Mouse (Mus musculus) embryo, embryonic 11 days (tissue): ENCODE data around the gene 1700092M07Rik.

ENCODE experiments used
- DNase-seq: peaks from one replicate; pipeline ENCODE4 v3.0.0-alpha.2; 2015

1700092M07Rik gene

DNA sequence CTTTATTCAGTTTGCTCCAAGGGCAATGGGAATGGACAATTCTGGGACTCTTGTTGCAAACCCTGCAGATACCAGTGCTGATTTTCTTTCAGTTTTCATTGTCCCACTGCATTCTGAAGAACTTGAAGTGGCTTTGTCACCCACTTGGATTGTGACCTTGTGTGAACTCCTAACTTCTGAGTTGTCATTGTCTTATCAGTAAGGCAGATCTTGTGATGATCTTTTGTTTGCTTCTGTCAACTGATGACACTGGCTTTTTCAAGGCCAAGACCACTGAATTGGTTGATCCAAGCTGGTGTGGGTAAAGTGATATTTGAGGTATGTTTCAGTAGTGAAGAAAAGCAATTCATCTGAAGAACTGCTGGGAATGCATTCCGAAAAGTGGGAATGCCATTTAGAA is 4.9 kb downstream of the 1700092M07Rik start:
- DNase-seq, result no peak

DNA sequence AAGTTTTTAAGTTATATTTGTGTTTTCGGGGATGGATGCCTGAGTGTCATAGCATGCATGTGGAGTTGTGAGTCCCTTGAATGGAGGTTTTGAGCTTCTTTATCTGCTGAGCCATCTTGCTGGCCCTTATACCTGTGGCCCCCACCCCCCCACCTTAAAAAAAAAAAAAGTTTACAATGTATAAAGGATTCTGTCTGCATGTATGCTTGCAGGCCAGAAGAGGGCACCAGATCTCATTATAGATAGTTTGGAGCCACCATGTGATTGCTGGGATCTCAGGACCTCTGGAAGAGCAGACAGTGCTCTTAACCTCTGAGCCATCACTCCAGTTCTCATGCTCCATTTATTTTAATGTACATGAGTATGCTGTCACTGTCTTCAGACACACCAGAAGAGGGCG is 6.8 kb downstream of the 1700092M07Rik start:
- peak; percentile 26 for DNase-seq

DNA sequence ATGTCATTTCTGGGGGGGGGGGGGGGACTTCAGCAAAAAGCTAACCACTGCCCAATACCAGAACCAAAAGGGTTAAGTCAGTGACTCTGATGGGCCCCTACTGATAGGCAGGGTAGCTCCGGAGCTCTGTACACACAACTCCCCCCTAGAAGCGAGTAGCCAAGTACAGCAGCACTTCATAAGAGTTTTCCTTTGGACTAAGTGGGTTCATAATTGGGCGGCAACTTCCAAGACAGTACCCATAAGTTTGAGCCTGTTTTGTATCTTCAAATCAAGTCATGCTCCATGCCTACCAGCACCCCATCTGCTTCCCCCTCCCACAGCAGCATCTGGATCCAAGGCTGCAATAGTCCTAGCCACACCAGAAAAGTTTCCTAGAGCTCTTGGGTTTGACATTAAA is 15.1 kb downstream of the 1700092M07Rik start:
- no peak for DNase-seq

DNA sequence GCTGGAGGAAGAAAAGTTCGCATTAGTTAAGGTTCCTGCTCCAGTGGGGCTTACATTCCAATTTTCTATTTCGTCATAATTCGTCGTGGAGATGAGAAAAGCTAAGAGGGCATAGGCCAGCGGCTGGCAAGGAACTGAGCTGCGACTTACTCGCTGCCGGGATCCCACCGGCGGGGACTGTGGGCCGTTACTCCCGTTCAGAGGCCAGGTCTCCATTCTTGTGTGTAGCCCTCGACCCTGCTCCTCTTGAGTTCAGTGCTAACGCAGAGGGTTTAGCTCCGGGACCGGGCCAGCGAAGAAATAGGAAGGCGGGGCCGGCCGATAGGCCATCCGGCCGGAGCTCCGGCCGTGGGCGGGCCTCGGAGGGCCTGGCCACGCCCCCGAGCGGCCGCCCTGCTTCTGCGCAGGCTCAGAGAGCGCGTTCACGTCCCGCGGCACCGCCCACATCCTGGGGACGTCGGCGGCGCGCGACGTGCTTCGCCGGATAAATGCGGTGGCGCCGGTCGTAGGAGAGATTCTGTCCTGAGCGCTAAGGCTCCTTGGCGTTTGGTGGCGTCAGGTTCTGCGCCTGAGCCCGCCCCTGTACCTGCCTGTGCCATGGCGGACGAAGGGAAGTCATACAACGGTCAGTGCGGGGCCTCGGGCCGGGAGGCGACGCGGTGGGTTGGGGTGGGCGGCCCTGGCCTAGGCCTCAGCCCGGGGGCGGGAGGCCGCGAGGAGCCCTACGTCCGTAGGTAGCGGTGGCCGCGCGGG is 16.3 kb downstream of the 1700092M07Rik start, which contains the start of gene Nxf1:
Gene Nxf1, plus strand, starts transcription at position 439 of the 753 bp plus-strand sequence.
- peak; percentile 99 for DNase-seq

DNA sequence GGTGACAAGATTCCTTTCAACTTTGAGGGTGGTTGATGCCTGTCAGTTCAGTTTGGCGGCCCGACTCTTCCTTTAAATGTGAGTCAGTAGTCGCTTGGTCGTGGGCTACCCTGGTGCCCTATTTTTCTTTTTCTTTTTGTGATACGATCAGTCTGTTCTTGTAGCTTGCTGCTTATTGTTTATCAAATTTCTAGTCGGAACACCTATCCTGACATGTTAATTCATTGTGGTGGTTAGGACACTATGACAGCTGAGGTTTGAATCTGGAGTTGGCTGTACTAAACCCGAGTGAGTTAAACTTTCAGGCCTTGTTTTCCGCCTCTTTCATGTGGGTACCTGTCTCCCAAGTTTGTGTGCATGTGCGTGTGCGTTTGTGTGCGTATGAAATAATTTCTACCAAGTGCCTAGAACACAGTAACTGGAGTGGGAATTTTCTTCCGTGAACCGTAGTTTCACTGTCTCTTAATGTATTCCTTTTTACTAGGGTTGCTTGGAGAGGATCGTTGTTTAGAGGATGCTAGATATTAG is 17.0 kb downstream of the 1700092M07Rik start:
- DNase-seq, result no peak

DNA sequence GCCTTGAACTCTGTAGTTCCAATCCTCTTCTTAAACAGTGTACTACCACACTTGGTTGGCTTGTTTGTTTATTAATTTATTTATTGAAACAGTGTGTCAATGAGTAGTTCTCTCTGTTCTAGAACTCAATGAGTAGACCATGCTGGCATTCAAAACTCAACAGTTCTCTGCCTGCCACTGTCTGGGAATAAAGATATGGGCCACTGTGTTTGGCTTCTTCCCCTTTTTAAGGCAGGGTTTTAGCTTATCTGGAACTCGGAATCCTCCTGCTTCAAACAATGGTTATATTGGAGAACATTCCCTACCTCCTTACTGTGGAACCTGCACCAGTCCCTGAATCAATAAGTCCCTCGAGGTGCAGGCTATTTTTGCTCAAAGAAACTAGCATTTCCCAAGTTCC is 18.4 kb downstream of the 1700092M07Rik start:
- no peak for DNase-seq

DNA sequence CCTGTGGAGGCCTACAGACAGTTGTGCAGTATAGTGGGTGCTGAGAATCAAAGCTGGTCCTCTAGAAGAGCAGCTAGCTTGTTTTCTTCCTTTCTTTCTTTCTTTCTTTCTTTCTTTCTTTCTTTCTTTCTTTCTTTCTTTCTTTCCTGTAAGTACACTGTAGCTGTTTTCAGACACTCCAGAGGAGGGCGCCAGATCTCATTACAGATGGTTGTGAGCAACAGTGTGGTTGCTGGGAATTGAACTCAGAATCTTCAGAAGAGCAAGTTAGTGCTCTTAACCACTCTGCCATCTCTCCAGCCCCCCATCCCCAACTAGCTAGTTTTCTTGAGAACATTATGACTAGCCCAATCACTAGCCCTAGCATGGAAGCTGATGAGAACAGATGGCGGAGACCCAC is 20.2 kb downstream of the 1700092M07Rik start:
- DNase-seq, result no peak

DNA sequence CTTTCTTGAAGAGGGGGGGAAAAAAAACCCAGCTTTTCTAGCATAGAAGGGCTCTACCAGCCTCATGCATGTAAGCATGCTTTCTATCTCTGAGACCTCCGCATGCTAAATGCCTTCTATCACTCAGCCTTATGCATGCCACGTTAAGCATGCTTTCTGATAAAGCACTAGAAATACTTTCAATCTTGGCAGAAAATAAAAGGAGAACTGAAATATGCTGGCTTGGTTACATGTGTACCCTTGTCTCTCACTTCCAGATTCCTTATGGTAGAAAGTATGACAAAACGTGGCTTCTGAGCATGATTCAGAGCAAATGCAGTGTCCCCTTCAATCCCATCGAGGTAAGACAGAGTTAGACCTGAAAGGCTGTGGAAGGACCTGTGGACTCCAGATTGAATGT is 22.8 kb downstream of the 1700092M07Rik start:
- DNase-seq, result no peak

DNA sequence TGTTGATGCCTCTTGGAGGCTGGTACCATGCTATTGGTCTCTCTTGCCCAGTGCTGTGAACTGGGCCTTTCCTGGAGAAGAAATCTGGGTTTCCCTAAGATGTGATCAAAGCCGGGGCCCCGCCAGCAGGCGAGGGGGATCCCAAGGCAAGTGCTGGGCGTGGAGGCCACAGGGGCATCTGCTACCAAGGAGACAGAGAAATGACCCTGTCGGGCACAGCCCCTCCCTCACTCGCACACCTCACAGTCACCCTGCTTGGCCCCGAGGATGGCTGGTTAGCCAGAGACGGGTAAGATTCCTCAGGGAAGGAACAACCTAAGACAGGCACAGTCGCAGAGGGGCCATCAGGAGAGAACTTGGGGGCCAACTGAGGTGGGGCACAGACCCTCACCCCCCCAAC is 25.0 kb downstream of the 1700092M07Rik start:
- no peak for DNase-seq

DNA sequence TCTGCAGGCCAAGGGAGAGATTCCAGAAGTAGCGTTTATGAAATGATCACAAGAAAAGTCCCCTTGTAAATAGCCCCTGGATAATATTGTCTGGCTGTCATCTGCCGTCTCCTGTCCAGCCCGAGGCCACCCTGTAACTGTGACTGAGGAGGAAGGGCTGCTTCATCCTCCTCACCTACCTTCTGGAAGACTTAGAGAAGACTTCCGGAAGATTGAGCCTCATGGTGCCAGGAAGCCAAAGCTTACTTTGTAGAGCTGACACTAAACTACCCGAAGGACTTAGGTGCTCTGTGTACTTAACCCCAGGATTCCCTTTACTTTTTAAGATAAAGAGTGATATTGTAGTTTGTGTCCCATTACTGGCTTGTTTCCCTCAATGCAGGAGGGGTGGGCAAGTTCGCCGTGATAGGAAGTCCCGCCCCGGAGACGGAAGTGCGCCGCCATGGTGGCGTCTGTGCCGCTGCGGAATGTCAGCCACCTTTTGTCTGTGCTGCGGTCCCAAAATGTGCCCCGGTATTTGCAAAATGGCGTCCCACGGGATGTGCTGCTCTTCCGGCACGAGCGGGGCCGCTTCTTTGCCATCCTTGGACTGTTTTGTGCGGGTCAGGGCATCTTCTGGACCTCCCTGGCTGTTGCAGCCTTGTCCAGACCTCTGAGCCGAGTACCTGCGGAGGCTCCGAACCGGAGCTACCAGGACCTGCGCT is 30.2 kb downstream of the 1700092M07Rik start, which contains the start of gene Tmem223:
Gene Tmem223, plus strand, starts transcription at position 430 of the 704 bp plus-strand sequence.
- DNase-seq, result peak; percentile 87

DNA sequence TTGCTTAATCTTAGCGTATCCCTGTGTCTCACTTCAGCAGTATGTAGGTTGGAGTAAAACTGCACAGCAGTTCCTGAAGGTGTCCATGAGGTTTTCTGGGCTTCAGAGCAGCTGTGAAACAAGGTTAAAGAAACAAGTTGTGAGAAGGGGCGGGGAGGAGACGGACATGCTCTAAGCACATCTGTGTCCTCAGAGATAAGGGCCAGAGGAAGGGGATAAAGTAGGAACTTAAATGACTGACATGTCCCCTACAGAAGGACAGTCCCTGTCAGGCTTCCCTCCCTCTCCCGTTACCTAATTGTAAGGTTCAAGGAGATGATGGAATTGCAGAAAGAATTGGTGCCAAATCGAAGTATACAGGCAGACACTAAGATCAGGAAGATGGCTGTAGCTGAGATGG is 32.5 kb downstream of the 1700092M07Rik start:
- DNase-seq, result no peak

DNA sequence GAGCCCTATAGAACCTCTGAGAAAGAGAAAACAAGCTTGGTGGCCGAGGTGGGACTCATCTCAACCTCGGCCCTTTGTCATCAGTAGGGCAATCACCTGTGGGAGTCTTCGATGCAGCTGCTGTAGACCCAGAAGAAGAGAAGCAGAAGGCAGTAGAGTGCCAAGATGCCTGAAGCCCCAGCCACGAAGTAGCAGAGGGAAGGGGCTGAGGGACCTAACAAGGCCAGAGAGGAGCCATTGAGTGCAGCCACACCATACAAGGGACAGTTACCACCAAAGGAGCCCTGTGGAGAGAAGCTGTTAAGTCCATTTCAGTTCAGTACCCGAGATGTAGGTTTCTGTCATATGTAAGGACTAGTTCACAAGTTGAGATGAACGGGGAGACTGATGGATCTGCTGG is 32.9 kb downstream of the 1700092M07Rik start:
- no peak for DNase-seq

DNA sequence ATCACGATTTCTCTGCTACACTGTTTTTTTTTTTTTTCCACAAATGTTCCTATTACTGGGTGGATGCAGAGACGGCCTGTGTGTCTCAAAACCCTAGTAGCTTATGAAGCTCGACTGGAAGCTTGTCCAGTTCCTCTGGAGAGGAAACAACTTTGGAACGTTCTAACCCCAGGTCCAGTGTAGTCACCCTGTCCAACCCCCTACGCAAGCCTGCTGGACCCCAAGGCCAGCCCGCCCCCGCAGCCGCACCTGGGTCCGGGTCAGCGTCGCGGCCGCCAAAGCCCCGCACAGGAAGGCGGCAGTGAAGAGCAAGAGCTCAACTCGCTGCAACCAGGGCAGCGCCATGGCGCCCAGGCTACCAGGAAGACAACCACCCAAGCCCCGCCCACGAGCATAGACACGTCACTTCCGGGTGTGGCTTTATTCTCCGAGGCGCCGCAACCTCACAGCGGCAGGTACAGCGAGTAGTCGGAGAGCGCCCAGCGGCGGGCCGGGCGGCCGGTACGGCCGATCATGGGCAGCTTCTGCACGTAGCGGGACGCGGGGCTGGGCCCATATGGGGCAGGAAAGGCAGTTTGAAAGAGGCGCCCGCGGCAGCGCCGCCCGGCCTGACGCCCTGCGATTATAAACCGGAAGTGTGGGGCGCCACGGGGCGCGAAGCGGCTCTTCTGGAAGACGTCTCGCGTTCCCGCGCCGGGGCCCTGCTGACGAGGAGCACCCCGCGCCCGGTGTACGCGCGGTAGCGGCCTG is 33.7 kb downstream of the 1700092M07Rik start, which contains the start of gene Tmem179b:
Gene Tmem179b, minus strand, starts transcription at position 382 of the 750 bp plus-strand sequence.
- DNase-seq, result peak; percentile 97

DNA sequence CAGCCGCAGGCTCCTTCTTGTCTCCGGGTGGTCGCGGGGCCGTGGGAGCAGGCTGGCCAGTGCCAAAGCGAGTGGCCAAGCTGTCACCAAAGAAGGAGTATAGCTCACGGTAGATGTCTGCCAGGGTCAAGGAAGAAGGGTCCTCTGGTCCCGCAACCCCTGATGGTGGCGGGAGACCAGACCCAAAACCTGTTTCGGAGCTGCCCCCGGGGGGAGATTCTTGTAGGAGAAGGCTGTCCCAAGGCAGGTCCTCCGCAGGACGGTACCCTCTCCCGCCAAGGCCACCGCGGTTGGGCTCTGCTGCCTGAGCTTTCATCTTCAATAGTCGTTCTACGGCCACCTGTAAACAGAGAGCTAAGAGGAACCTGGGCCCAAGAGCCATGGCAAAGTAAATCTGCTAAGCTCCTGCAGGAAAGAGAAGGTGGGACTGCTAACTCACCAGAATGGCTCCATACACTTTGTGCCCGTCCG is 34.5 kb downstream of the 1700092M07Rik start:
- DNase-seq, result no peak

DNA sequence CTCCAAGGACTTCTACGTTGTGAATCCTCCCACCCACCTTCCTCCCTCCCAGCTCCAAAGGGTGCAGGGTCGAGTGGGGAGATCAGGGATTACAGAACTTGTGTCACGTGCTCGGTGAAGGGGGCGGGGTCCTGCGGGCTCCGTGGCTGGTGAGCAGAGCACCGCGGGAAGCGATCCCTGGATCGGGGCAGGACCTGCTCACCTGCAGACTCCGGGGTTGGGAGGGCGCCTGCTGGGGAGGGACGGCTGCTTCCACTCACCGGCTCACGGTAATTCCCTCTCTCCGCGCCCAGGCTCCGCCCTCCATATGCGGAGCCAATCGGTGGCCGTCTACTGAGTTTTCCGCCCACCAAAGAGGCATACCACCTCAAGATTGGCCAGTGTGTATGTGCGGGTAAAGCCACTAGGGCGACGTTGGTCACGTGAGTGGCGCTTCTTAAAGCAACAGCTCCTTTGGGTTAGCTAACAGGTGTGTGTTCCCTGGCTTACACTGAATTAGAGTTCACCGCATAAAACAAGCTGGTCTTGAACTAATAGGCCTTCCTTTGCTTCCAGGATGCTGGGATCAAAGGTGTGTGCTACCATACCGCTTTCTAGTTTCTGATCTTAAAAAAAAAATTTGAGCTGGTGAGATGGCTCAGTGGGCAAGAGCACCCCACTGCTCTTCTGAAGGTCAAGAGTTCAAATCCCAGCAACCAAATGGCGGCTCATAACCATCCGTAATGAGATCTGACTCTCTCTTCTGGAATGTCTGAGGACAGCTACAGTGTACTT is 45.7 kb downstream of the 1700092M07Rik start, which contains the start of gene Taf6l:
Gene Taf6l, minus strand, starts transcription at position 410 of the 774 bp plus-strand sequence.
- DNase-seq, result peak; percentile 96

DNA sequence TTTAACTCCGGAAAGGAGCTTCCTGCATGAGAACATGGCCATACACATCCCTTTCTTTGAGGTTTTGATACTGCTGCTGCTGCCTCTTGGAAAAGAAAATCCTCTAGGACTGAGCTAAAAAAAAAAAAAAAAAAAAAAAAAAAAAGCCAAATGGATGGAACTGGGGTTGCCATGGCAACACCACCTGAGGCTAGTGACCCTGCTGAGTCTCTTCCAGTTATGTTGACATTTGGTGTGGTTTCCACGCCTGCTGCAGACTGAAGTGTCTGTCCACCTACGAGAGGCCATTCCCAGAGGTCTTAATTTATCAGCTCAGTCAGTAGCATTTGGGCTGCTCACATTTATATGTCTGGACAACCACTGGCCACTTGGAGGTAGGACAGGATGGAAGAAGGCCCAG is 48.0 kb downstream of the 1700092M07Rik start:
- DNase-seq, result peak; percentile 41

DNA sequence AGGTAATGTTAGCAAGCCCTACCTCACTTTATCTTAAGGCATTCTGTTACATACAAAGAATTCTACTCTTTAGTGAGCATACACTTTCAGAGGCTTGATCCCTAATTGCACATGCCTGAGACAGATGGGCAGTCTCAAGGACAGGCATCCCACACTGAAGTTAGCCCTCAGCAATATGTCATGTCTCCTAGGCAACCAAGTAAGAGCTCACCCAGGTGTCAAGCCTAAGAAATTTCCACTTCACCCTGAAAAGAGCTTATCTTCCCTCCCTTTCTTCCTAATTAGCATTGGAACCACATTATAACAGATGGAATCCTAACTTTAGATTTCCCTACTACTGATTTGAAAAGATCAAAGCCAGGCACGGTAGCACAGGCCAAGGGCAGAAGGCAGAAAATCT is 48.7 kb downstream of the 1700092M07Rik start:
- DNase-seq, result no peak

DNA sequence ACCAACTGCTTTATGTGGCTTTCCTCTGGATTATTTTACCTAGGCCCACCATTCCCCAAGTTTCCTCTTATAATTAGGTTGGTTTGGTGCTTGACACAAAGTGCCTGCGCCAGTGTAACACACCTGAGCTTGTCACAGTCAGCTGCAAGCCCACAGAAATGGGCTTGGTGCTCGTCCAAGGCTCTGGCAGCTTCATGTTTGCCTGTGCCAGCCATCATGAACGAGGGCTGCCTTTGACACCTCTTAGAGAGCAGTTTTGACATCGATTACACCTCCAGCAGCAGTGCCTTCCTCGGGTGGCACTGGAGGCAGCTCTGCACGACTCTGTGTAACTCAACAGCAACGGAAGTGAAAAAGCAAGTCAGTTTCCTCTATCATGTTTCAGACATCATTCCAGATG is 49.7 kb downstream of the 1700092M07Rik start:
- no peak for DNase-seq
